Mouse (Mus musculus) cerebellum, adult 2 months (tissue): ENCODE data around the gene Gprc5b.

Source experiments
- CTCF ChIP-seq: fragments of 200-500 bp; IDR thresholded peaks from 2 replicates; pipeline ENCODE4 v1.5.1; 2011; ENCODE audit warnings: low read depth, mild to moderate bottlenecking, control low read depth, low read length, moderate library complexity, borderline replicate concordance; ENCODE audit not compliant: insufficient read depth
- POLR2A ChIP-seq: fragments of 200-500 bp; IDR thresholded peaks from 2 replicates; pipeline ENCODE4 v1.6.1; 2011; ENCODE audit warnings: low read length, control low read depth, borderline replicate concordance; ENCODE audit not compliant: insufficient read depth

DNA sequence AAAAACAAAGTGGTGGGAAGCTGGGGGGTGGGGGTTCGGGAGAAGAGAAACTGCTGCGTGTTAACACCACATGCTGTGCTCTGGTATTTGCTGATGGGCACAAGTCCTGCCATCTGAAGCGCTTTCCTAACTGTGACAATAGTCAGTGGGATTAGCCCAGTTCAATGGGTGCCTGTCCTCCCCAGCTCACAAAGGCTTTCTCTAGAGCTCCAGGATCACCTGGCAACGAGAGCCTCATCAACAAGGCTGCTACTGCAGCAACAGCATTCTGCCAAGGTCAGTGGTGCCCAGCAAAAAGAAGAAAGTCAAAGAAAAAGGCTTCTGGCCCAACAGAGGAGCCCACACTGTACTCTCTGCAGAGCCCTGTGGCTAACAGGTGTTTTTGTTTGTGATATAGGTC, 58.2 kb downstream of the Gprc5b start:
- TF ChIP-seq POLR2A (no peak), CTCF (no peak)
